Mouse (Mus musculus) heart, adult 2 months (tissue): ENCODE measurements at regions not wholly inside any gene's neighbourhood (a gene's known extent, or its start where the extent isn't known, plus 50 kb on each side); places are given as distances from the start of the nearest gene placed in this dataset.

Source experiments
- DNase-seq, 2 experiments: peaks; one replicate each; pipeline ENCODE4 v3.0.0; 2021
- H3K27ac ChIP-seq: fragments of 200-600 bp; 2 replicates; pipeline ENCODE4 v1.8.1; 2022
- H3K27me3 ChIP-seq: fragments of 200-500 bp; 2 replicates; pipeline ENCODE4 v1.6.1; 2012; ENCODE audit warnings: mild to moderate bottlenecking, low read length, inconsistent platforms, mixed read lengths; ENCODE audit not compliant: control insufficient read depth, insufficient read depth
- H3K36me3 ChIP-seq: fragments of 200-500 bp; 2 replicates; pipeline ENCODE4 v1.6.1; 2012; ENCODE audit warnings: low read length, inconsistent platforms; ENCODE audit not compliant: control insufficient read depth, insufficient read depth
- H3K4me1 ChIP-seq: fragments of 200-500 bp; 2 replicates; pipeline ENCODE4 v1.6.1; 2011; ENCODE audit warnings: low read length; ENCODE audit not compliant: control insufficient read depth, insufficient read depth
- H3K4me3 ChIP-seq: fragments of 200-600 bp; 2 replicates; pipeline ENCODE4 v1.8.1; 2022
- H3K79me2 ChIP-seq: fragments of 200-500 bp; replicated peaks from 2 replicates; pipeline ENCODE4 v1.6.1; 2012; ENCODE audit warnings: mild to moderate bottlenecking, inconsistent platforms, low read length, moderate library complexity, mixed read lengths; ENCODE audit not compliant: control insufficient read depth, insufficient read depth
- H3K9ac ChIP-seq: fragments of 200-500 bp; 2 replicates; pipeline ENCODE4 v1.6.1; 2012; ENCODE audit warnings: low read depth, mild to moderate bottlenecking, control low read depth, inconsistent platforms, low read length, mixed read lengths
- CTCF ChIP-seq: fragments of 200-600 bp; IDR thresholded peaks from 2 replicates; pipeline ENCODE4 v1.8.1; 2022; ENCODE audit warnings: antibody characterized with exemption, mild to moderate bottlenecking, moderate library complexity
- EP300 ChIP-seq: fragments of 200-500 bp; IDR thresholded peaks from 2 replicates; pipeline ENCODE4 v1.6.1; 2011; ENCODE audit warnings: low read depth, low read length, control low read depth; ENCODE audit not compliant: insufficient read depth
- POLR2A ChIP-seq: fragments of 200-500 bp; IDR thresholded peaks from 2 replicates; pipeline ENCODE4 v1.6.1; 2011; ENCODE audit warnings: mild to moderate bottlenecking, low read depth, low read length, control low read depth; ENCODE audit not compliant: insufficient read depth
- WGBS: fragments of 180-500 bp; shearing (Covaris S2); methylation state at CpG from one replicate; pipeline ENCODE4 v1.1.7; 2018; 5-methylcytosine and 5-hydroxymethylcytosine counted together
- intact Hi-C: fragments of 180-260 bp; cut with DNase I; formaldehyde crosslinking; loops from one replicate; pipeline ENCODE4 v1.15.1; 2025

DNA sequence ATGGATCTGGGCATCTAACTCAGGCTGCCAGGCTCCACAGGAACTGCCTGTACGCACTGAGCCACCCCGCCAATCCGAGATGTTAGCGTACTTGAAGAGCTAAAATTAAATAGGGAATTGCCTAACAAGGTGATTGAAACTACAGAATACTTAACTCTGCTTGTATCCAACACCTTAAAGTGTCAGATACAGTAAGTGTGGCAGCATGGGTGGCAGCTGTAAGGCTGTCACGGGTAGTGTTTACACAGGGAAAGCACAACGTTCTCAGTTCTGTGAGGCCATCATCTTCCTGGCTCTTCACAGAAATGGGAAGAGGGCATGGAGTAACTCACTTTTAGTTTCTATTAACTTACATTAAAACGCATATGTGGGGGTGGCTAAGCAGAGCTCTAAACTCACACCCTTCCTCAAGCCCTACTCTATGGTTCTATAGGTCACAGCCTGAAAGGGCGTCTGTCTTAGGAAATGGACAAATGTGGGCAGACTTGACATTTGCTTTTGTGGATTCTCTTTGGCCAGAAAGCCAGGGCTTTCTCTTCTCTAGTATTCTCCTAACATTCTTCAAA is 325.2 kb upstream of the Jarid2 start:
- TF ChIP-seq CTCF (no peak), POLR2A (no peak), EP300 (no peak)
- no peak overlapping the region for H3K4me3 ChIP-seq
- H3K79me2 ChIP-seq, result no peaks in the 10 kb centered on the region
- intact Hi-C loops, result no loop called here
- H3K27me3 ChIP-seq, result no peaks in the 10 kb centered on the region
- WGBS, result 64% methylated on average over 8 of the region's 8 CpGs
- no peak for DNase-seq
- H3K36me3 ChIP-seq, result 0 out of 2 replicates have a peak, but pooled peaks cover 2% of the 10 kb centered on the region
- H3K9ac ChIP-seq, result no peak overlapping the region
- no peak overlapping the region for H3K27ac ChIP-seq
- H3K4me1 ChIP-seq, result peaks cover 6% of the 10 kb centered on the region

GRCm38 (mm10) chr13:44407307-44407706 is 322.0 kb upstream of the Jarid2 start:
- WGBS, result 69% methylated on average over 2 of the region's 2 CpGs
- no peak overlapping the region for H3K27ac ChIP-seq
- intact Hi-C loops, result loop anchor here (5.0 kb wide), 2 partner anchors 35 to 100 kb away; no protein-coding TSS in a partner anchor

DNA sequence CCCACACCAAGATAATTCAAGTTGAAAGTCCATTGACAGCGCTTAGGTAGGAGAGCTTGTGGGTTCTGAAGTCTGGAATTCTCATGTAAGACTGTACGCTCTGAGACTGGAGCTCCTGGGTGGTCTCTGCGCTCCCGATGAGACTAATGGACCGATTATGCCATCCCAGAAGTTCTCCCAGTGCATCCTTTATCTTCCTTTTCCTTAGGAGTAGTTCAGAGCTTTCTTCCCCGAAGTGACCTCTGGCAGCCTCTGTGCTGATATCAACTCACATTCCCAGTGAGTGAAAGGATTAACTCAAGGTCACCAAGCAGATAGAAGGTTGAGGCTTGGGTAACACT is 320.7 kb upstream of the Jarid2 start:
- intact Hi-C loops, result loop anchor here (2.0 to 5.0 kb wide), 3 partner anchors 36 to 180 kb away; no protein-coding TSS in a partner anchor
- H3K27me3 ChIP-seq, result no peaks in the 10 kb centered on the region
- H3K9ac ChIP-seq, result no peak overlapping the region
- H3K4me3 ChIP-seq, result no peak overlapping the region
- peak in 1 of 2 experiments; percentile 20 for DNase-seq
- H3K27ac ChIP-seq, result peak overlapping the region; percentile 67
- H3K79me2 ChIP-seq, result no peaks in the 10 kb centered on the region
- H3K36me3 ChIP-seq, result 0 out of 2 replicates have a peak, but pooled peaks cover 2% of the 10 kb centered on the region
- TF ChIP-seq CTCF, result no peak
- no peak for TF ChIP-seq POLR2A
- no peak for TF ChIP-seq EP300
- H3K4me1 ChIP-seq, result peaks cover 11% of the 10 kb centered on the region
- 58% methylated on average over 6 of the region's 6 CpGs for WGBS

More at GRCm38 (mm10) chr13:44407307-44407706, 322.0 kb upstream of the Jarid2 start:
- peaks cover 8% of the 10 kb centered on the region for H3K4me1 ChIP-seq
- DNase-seq, result no peak
- no peak overlapping the region for H3K4me3 ChIP-seq
- H3K27me3 ChIP-seq, result no peaks in the 10 kb centered on the region
- H3K79me2 ChIP-seq, result no peaks in the 10 kb centered on the region
- no peak for TF ChIP-seq EP300
- no peak for TF ChIP-seq CTCF
- no peak for TF ChIP-seq POLR2A
- no peak overlapping the region for H3K9ac ChIP-seq
- H3K36me3 ChIP-seq, result 0 out of 2 replicates have a peak, but pooled peaks cover 2% of the 10 kb centered on the region

GRCm38 (mm10) chr13:44408960-44409719 is 320.1 kb upstream of the Jarid2 start:
- intact Hi-C loops, result loop anchor here (2.0 to 5.0 kb wide), 3 partner anchors 37 to 180 kb away; no protein-coding TSS in a partner anchor
- no peaks in the 10 kb centered on the region for H3K79me2 ChIP-seq
- H3K4me1 ChIP-seq, result peaks cover 11% of the 10 kb centered on the region
- no peaks in the 10 kb centered on the region for H3K27me3 ChIP-seq
- H3K4me3 ChIP-seq, result no peak overlapping the region
- peak; percentile 66 to 77 for DNase-seq
- 39% methylated on average over 14 of the region's 14 CpGs for WGBS
- 0 out of 2 replicates have a peak, but pooled peaks cover 2% of the 10 kb centered on the region for H3K36me3 ChIP-seq
- TF ChIP-seq EP300, result peak; percentile 97; the same call in 1 of the 2 replicates
- TF ChIP-seq POLR2A, result 0 out of 2 replicates have a peak, but pooled peaks have one; percentile 28
- TF ChIP-seq CTCF, result no peak
- no peak overlapping the region for H3K9ac ChIP-seq
- peak overlapping the region; percentile 67 for H3K27ac ChIP-seq

DNA sequence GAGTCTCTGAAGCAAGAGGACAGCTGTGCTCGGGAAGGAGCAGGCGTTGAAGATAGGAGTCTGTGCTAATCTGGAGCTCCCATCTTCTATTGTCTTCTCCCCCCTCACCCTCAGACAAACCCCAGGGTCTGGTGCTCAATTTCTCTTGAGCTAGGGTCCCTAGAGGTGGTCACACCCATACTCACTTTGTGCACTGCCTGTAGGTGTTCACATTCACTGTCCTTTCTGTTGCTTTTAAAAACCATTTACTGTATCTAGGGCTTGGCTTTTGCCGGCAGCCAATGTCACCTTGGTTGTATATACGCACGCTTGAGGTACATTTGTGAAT is 319.6 kb upstream of the Jarid2 start:
- Histone ChIP-seq H3K4me1 (peaks cover 11% of the 10 kb centered on the region), H3K9ac (no peak overlapping the region), H3K27me3 (no peaks in the 10 kb centered on the region), H3K79me2 (no peaks in the 10 kb centered on the region), H3K36me3 (0 out of 2 replicates have a peak, but pooled peaks cover 2% of the 10 kb centered on the region), H3K4me3 (no peak overlapping the region), H3K27ac (peak overlapping the region; percentile 67)
- no peak for DNase-seq
- 68% methylated on average over 5 of the region's 5 CpGs for WGBS
- TF ChIP-seq POLR2A (no peak), CTCF (no peak), EP300 (no peak)
- intact Hi-C loops, result loop anchor here (2.0 to 5.0 kb wide), 4 partner anchors 37 to 323 kb away; no protein-coding TSS in a partner anchor
